Mouse (Mus musculus): ENCODE results near the gene Hsd17b12. TPM values are rescaled to one million over a fixed set of nuclear protein-coding genes. Genes with fewer than 3 reads are reported as not detected.

The Hsd17b12 gene
- polyA plus RNA-seq, 1 experiment from 2014 or later = 98.4 TPM

DNA sequence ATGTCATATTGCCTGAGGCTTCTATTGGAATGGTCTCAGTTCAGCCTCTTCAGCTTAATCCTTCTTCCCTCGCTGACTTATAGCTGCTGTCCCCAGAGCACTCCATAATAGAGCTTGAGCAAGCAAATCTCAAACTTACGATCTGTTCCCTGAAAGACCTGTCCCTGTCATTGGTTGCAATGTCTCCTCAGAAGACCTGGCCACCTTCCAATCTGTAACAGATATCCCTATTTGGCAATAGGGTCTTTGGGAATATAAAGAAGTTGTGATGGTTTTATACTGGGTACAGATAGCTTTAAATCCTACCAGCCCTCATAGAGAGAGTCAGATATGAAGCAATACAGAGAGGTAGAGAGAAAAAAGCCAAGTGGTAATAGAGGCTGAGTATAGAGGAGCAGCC, 5.4 kb upstream of the Hsd17b12 start:
- 64% methylated on average over 2 of the region's 2 CpGs for WGBS
- H3K27me3 ChIP-seq (replicated peaks; ENCODE audit: control insufficient read depth, insufficient read depth, low read length) = no peaks in the 10 kb centered on the region; the same call in 1 of the 2 replicates
- H3K4me2 ChIP-seq = no peak overlapping the region
- no peaks in the 10 kb centered on the region for H3K36me3 ChIP-seq (ENCODE audit: control insufficient read depth, insufficient read depth, low read length)
- no peak for DNase-seq (ENCODE audit: low spot score)
- no peak overlapping the region for H3K27ac ChIP-seq (ENCODE audit: low read depth, low read length)
- no peaks in the 10 kb centered on the region for H3K4me1 ChIP-seq (replicated peaks; ENCODE audit: control insufficient read depth, insufficient read depth, low read length)
- no peak overlapping the region for H3K9ac ChIP-seq (ENCODE audit: low read depth, low read length)
- ATAC-seq (replicated peaks; ENCODE audit: low FRiP score) = no peak
- no peaks in the 10 kb centered on the region for H3K9me3 ChIP-seq (ENCODE audit: control insufficient read depth, low read length)
- H3K4me3 ChIP-seq (ENCODE audit: low read depth, low read length) = no peak overlapping the region

DNA sequence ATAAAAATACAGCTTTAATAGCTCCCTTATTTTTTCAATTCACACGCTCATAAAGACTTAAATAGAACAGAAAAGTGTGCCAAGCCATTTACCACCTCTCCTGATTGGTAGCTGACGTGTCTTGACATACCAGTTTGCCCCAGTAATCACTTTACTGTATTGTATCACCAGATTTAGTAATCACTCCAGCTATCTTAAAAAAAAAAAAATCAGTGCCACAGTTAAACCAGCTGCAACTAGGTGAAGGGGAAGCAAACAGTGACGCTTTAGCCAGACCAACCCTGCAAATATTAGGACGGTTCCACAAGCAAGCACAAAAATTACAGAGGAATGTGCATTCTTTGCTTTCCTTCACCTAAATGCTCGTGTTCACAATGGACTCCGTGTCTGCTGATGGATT, 4.4 kb upstream of the Hsd17b12 start:
- no peak overlapping the region for H3K4me3 ChIP-seq (ENCODE audit: low read depth, low read length)
- no peaks in the 10 kb centered on the region for H3K36me3 ChIP-seq (ENCODE audit: control insufficient read depth, insufficient read depth, low read length)
- 61% methylated on average over 6 of the region's 6 CpGs for WGBS
- no peak overlapping the region for H3K27ac ChIP-seq (ENCODE audit: low read depth, low read length)
- no peak for DNase-seq (ENCODE audit: low spot score)
- no peak for ATAC-seq (replicated peaks; ENCODE audit: low FRiP score)
- no peak overlapping the region for H3K4me2 ChIP-seq
- H3K9me3 ChIP-seq (ENCODE audit: control insufficient read depth, low read length) = no peaks in the 10 kb centered on the region
- no peak overlapping the region for H3K9ac ChIP-seq (ENCODE audit: low read depth, low read length)
- no peaks in the 10 kb centered on the region for H3K4me1 ChIP-seq (replicated peaks; ENCODE audit: control insufficient read depth, insufficient read depth, low read length)
- no peaks in the 10 kb centered on the region; the same call in 1 of the 2 replicates for H3K27me3 ChIP-seq (replicated peaks; ENCODE audit: control insufficient read depth, insufficient read depth, low read length)

DNA sequence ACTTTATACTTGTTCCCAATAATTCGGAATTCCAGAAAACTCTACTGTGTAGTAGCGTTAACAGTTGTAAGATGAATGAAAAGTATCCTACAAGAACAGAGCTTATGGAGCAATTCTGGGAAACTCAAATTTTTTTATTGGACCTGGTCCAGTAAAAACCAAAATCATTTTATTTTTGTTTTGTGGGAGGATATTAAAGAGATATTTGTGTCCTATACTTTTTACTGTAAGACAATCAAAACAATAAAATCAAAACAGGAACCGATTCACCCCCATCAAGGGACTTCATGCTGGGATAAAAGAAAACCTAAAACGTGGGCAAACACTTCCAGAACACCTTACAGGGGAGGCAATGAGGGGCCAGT, 738 bp upstream of the Hsd17b12 start:
- H3K27ac ChIP-seq (ENCODE audit: low read depth, low read length) = no peak overlapping the region; the same call in 1 of the 2 replicates
- H3K4me1 ChIP-seq (replicated peaks; ENCODE audit: control insufficient read depth, insufficient read depth, low read length) = peaks cover 18% of the 10 kb centered on the region
- 0 out of 2 replicates have a peak overlapping the region, but pooled peaks have one; percentile 56 for H3K9ac ChIP-seq (ENCODE audit: low read depth, low read length)
- ATAC-seq (replicated peaks; ENCODE audit: low FRiP score) (no peak), DNase-seq (ENCODE audit: low spot score) (no peak)
- no peaks in the 10 kb centered on the region for H3K9me3 ChIP-seq (ENCODE audit: control insufficient read depth, low read length)
- no peaks in the 10 kb centered on the region for H3K27me3 ChIP-seq (replicated peaks; ENCODE audit: control insufficient read depth, insufficient read depth, low read length)
- H3K4me2 ChIP-seq = peak overlapping the region; percentile 73
- WGBS = 21% methylated on average over 4 of the region's 4 CpGs
- no peaks in the 10 kb centered on the region for H3K36me3 ChIP-seq (ENCODE audit: control insufficient read depth, insufficient read depth, low read length)
- peak overlapping the region; percentile 55 for H3K4me3 ChIP-seq (ENCODE audit: low read depth, low read length)

DNA sequence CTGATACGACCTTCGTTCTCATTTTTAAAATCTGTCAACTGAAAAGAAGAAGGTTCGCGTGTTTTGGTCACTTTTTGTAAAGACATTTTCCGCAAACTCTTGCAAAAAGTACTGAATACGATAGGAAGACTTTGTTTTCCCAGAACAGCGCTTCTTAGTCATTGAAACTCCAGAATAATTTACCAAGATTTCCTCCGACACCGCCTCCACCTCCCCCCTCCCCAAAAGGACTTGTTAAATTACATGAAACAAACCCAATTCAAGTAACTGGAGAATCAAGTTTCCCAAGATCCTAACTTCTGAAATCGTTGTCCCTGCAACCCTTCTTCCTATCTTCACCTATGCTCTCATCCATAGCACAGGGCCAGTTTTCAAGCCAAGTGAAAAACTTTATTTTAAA, 713 bp downstream of the Hsd17b12 start:
- H3K4me1 ChIP-seq (replicated peaks; ENCODE audit: control insufficient read depth, insufficient read depth, low read length) = peaks cover 18% of the 10 kb centered on the region
- H3K4me3 ChIP-seq (ENCODE audit: low read depth, low read length) = peak overlapping the region; percentile 93
- DNase-seq (ENCODE audit: low spot score) (no peak), ATAC-seq (replicated peaks; ENCODE audit: low FRiP score) (no peak)
- WGBS = under 1% methylated on average over 10 of the region's 10 CpGs
- H3K9me3 ChIP-seq (ENCODE audit: control insufficient read depth, low read length) = no peaks in the 10 kb centered on the region
- H3K27me3 ChIP-seq (replicated peaks; ENCODE audit: control insufficient read depth, insufficient read depth, low read length) = no peaks in the 10 kb centered on the region
- peak overlapping the region; percentile 77 for H3K4me2 ChIP-seq
- no peaks in the 10 kb centered on the region for H3K36me3 ChIP-seq (ENCODE audit: control insufficient read depth, insufficient read depth, low read length)
- H3K9ac ChIP-seq (ENCODE audit: low read depth, low read length) = peak overlapping the region; percentile 93
- peak overlapping the region; percentile 87 for H3K27ac ChIP-seq (ENCODE audit: low read depth, low read length)

DNA sequence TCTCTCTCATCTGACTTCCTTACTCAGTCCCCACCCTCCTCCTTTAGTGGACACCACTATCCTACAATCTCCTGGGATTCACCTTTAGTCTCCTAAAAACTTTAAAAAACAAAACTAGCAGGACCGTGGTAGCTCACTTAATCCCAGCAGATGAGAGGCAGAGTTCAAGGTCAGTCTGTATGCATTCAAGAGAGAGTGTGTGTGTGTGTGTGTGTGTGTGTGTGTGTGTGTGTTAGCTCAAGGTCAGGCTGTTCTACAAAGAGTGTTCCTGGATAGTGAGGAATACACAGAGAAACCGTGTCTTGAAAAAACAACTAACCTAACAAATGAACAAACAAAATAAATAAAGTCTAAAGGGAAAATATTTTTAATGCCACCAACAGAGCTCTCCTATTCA, 12.6 kb downstream of the Hsd17b12 start:
- Histone ChIP-seq H3K9me3 (ENCODE audit: control insufficient read depth, low read length) (no peaks in the 10 kb centered on the region), H3K27ac (ENCODE audit: low read depth, low read length) (no peak overlapping the region), H3K27me3 (replicated peaks; ENCODE audit: control insufficient read depth, insufficient read depth, low read length) (no peaks in the 10 kb centered on the region), H3K4me3 (ENCODE audit: low read depth, low read length) (no peak overlapping the region), H3K36me3 (ENCODE audit: control insufficient read depth, insufficient read depth, low read length) (no peaks in the 10 kb centered on the region), H3K4me2 (no peak overlapping the region), H3K9ac (ENCODE audit: low read depth, low read length) (no peak overlapping the region), H3K4me1 (replicated peaks; ENCODE audit: control insufficient read depth, insufficient read depth, low read length) (peaks cover 3% of the 10 kb centered on the region; the same call in 1 of the 2 replicates)
- no peak for DNase-seq (ENCODE audit: low spot score)
- WGBS = 71% methylated on average over 2 of the region's 2 CpGs
- ATAC-seq (replicated peaks; ENCODE audit: low FRiP score) = no peak

DNA sequence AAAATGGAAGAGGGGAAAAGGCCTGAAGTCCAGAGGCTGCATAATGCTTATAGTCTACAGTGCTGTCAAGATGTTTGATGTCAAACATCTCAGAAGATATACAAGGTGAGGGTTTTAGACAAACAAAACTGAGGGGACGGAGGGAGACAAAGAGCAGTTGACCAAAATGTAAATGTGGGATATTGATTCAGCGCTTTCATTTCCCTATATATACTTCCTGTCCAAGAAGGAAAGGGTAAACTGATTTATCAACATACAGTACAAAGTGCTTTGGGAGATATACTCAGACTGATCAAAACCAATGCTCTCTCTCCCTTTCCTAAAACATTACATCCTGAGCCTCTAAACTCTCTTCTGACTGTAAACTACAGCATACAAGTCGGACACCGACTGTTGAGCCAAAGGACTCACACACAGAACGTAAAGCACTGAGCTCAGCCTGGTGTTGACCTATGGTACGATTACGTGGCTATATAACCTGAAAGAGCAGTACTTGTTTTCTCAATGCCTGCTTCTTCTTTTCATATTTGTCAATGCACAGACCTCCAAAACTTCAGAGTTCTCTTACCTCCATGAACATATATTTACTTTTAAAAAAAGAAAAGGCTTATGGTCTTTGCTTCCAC, 13.1 kb downstream of the Hsd17b12 start:
- Histone ChIP-seq H3K27ac (ENCODE audit: low read depth, low read length) (no peak overlapping the region), H3K27me3 (replicated peaks; ENCODE audit: control insufficient read depth, insufficient read depth, low read length) (no peaks in the 10 kb centered on the region), H3K36me3 (ENCODE audit: control insufficient read depth, insufficient read depth, low read length) (no peaks in the 10 kb centered on the region), H3K9ac (ENCODE audit: low read depth, low read length) (no peak overlapping the region), H3K4me3 (ENCODE audit: low read depth, low read length) (no peak overlapping the region), H3K4me2 (no peak overlapping the region), H3K9me3 (ENCODE audit: control insufficient read depth, low read length) (no peaks in the 10 kb centered on the region), H3K4me1 (replicated peaks; ENCODE audit: control insufficient read depth, insufficient read depth, low read length) (peaks cover 6% of the 10 kb centered on the region; the same call in 1 of the 2 replicates)
- DNase-seq (ENCODE audit: low spot score) (no peak), ATAC-seq (replicated peaks; ENCODE audit: low FRiP score) (no peak)
- 84% methylated on average over 7 of the region's 7 CpGs for WGBS

DNA sequence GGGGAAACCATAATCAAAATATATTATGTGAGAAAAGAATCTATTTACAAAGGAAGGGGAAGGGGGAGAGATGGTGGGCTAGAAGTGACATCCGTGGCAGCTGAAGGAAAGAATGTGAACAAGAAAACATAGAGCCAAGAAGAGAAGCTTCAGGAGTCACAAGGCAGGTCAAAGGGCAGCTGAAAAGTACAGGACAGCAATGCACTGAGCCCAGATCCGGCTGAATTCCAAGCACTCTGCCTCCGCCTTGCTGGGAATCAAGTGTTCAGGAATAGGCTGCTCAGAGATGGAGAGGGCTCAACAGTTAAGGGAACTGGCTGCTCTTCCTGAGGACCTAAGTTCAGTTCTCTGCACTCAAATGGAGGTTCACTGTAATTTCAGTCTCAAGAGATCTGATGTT, 16.5 kb downstream of the Hsd17b12 start:
- ATAC-seq (replicated peaks; ENCODE audit: low FRiP score) (no peak), DNase-seq (ENCODE audit: low spot score) (no peak)
- Histone ChIP-seq H3K27ac (ENCODE audit: low read depth, low read length) (no peak overlapping the region), H3K36me3 (ENCODE audit: control insufficient read depth, insufficient read depth, low read length) (no peaks in the 10 kb centered on the region), H3K27me3 (replicated peaks; ENCODE audit: control insufficient read depth, insufficient read depth, low read length) (no peaks in the 10 kb centered on the region), H3K4me2 (no peak overlapping the region), H3K4me1 (replicated peaks; ENCODE audit: control insufficient read depth, insufficient read depth, low read length) (peaks cover 6% of the 10 kb centered on the region; the same call in 1 of the 2 replicates), H3K9me3 (ENCODE audit: control insufficient read depth, low read length) (no peaks in the 10 kb centered on the region), H3K4me3 (ENCODE audit: low read depth, low read length) (no peak overlapping the region), H3K9ac (ENCODE audit: low read depth, low read length) (no peak overlapping the region)
- 66% methylated on average over 3 of the region's 3 CpGs for WGBS

DNA sequence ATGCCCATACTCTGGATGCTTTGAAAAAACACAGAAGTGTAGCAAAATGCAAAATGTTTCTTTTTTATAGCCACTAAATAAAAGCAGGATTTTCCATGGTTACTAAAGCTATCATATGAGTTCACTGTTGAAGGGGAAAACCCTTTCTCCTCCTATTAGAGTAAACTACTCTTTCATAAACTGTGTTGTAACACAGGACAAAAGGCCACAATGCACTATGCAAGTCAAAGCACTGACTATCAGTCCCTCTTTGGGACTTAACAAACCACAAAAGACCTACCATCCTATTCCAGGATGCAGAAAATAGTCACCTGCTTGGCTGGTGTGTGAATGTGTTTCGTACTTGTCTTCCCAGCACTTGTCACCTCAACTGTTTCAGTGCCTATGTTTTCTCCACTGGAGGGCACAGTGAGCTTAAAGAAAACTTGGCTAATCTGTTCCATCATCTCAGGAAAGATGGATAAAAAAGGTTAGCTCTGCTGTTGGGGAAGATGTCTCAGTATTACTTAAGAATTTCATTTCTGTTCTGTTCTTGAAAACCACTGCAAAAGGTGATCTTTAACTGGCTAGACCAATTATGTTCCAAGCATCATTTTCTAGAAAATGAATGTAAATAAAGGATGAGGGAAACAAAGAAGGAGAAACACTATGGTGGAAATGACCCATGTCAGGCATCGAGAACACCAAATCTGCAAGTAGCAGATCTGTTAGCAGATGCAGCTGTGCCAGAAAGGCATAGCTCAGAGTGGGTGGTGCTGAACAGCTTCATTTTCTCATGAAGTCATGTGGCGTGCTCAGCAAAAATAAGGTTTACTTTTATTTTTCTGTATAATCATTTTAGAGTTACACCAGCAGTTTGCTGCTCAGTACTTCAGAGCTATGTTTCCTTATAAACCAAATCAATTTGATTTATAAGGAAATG, 19.0 kb downstream of the Hsd17b12 start:
- no peaks in the 10 kb centered on the region for H3K9me3 ChIP-seq (ENCODE audit: control insufficient read depth, low read length)
- peaks cover 6% of the 10 kb centered on the region; the same call in 1 of the 2 replicates for H3K4me1 ChIP-seq (replicated peaks; ENCODE audit: control insufficient read depth, insufficient read depth, low read length)
- ATAC-seq (replicated peaks; ENCODE audit: low FRiP score) (no peak), DNase-seq (ENCODE audit: low spot score) (no peak)
- H3K9ac ChIP-seq (ENCODE audit: low read depth, low read length) = no peak overlapping the region
- H3K36me3 ChIP-seq (ENCODE audit: control insufficient read depth, insufficient read depth, low read length) = no peaks in the 10 kb centered on the region
- no peaks in the 10 kb centered on the region for H3K27me3 ChIP-seq (replicated peaks; ENCODE audit: control insufficient read depth, insufficient read depth, low read length)
- H3K4me2 ChIP-seq = no peak overlapping the region
- 84% methylated on average over 3 of the region's 3 CpGs for WGBS
- H3K27ac ChIP-seq (ENCODE audit: low read depth, low read length) = no peak overlapping the region
- H3K4me3 ChIP-seq (ENCODE audit: low read depth, low read length) = no peak overlapping the region
